Mouse (Mus musculus) layer of hippocampus, postnatal 14 days (tissue): ENCODE results near the gene Gm44790. TPM values are rescaled to one million over a fixed set of nuclear protein-coding genes. Genes with fewer than 3 reads are reported as not detected.
"Not testable (repeated sequence)": the region's sequence is repeated elsewhere in the genome, so short reads cannot be mapped to it uniquely, and the experiment has no call there.

Experiments
- DNase-seq, 2 experiments: peaks; one replicate each; pipeline ENCODE4 v3.0.0; 2021 to 2022; ENCODE audit warnings: low spot score in 2 of 2, mixed read lengths in 1 of 2
- total RNA-seq, 2 experiments: library from RNA; stranded (reverse); gene quantifications; 2 replicates each; pipeline ENCODE4 v1.2.3; 2021

Gene Gm44790
- total RNA-seq, 2 experiments from 2014 or later, result 0.90 TPM; not detected in 1

GRCm38 (mm10) chr6:86473077-86473476 is 46.6 kb downstream of the Gm44790 start:
- peak; percentile 13 to 21 for DNase-seq

- DNase-seq, result no peak
Measured at GRCm38 (mm10) chr6:86474072-86474471, 47.6 kb downstream of the Gm44790 start.

GRCm38 (mm10) chr6:86474646-86475181 is 48.3 kb downstream of the Gm44790 start:
- DNase-seq, result no peak

- no peak for DNase-seq
Measured at GRCm38 (mm10) chr6:86475462-86476167, 49.2 kb downstream of the Gm44790 start.

- DNase-seq, result no peak
Measured at GRCm38 (mm10) chr6:86476931-86477330, 50.5 kb downstream of the Gm44790 start.

- no peak for DNase-seq
Measured at GRCm38 (mm10) chr6:86479311-86479710, 52.9 kb downstream of the Gm44790 start.

GRCm38 (mm10) chr6:86479816-86480188 is 53.3 kb downstream of the Gm44790 start:
- no peak for DNase-seq

- peak in 1 of 2 experiments; percentile 14 for DNase-seq
Measured at GRCm38 (mm10) chr6:86480189-86480831, 53.9 kb downstream of the Gm44790 start.

- DNase-seq, result no peak
Measured at GRCm38 (mm10) chr6:86481871-86482270, 55.4 kb downstream of the Gm44790 start.

- no peak for DNase-seq
Measured at GRCm38 (mm10) chr6:86485943-86486640, 59.6 kb downstream of the Gm44790 start.

- peak; percentile 69 to 74 for DNase-seq
Measured at GRCm38 (mm10) chr6:86487358-86488148, 61.1 kb downstream of the Gm44790 start.

- DNase-seq, result no peak
Measured at GRCm38 (mm10) chr6:86488149-86488485, 61.7 kb downstream of the Gm44790 start.

GRCm38 (mm10) chr6:86489945-86490344 is 63.5 kb downstream of the Gm44790 start:
- no peak for DNase-seq

- DNase-seq, result not testable (repeated sequence)
Measured at GRCm38 (mm10) chr6:86490413-86490812, 64.0 kb downstream of the Gm44790 start.

GRCm38 (mm10) chr6:86493469-86494263 is 67.2 kb downstream of the Gm44790 start:
- no peak for DNase-seq

GRCm38 (mm10) chr6:86494767-86495166 is 68.3 kb downstream of the Gm44790 start:
- DNase-seq, result no peak
